13 mouse cellular contexts compared by ENCODE assay signal in genomic region chr19:10403593-10404380, GRCm38 (mm10). TPM values are rescaled to one million over a fixed set of nuclear protein-coding genes. Genes with fewer than 3 reads are reported as not detected.
DNase-seq lines count a peak whose midpoint lies in the region; ATAC-seq and TF ChIP-seq lines count a peak whose summit lies in the region.
"Had no signal": no experiment of that assay in that cellular context is flagged by ENCODE, and none has a peak within 500 bp of the region (broad histone marks: within the 10 kb centered on the region; RNA-seq: fewer than 3 reads in every experiment).

No protein-coding gene starts in this region.

- ATAC-seq in intestine, embryonic 16.5 days: peak; percentile 9; the same call in 1 of the 2 replicates
- peak; percentile 29 for ATAC-seq in neural tube, embryonic 15.5 days (ENCODE audit: low FRiP score)
- no peak for ATAC-seq in kidney, embryonic 16.5 days (ENCODE audit: low FRiP score, low TSS enrichment)

- no peaks in the 10 kb centered on the region for H3K9me3 ChIP-seq in intestine, embryonic 16.5 days (ENCODE audit: control insufficient read depth, low read length)
- H3K9me3 ChIP-seq in neural tube, embryonic 15.5 days (replicated peaks): no peaks in the 10 kb centered on the region
- no peaks in the 10 kb centered on the region for H3K9me3 ChIP-seq in kidney, embryonic 16.5 days (ENCODE audit: low read length)
- H3K9me3 ChIP-seq: limb, embryonic 13.5 days; liver, embryonic 15.5 days; stomach, embryonic 15.5 days had no signal

- peak; percentile 66 to 69 for DNase-seq in cerebellum, adult 2 months
- DNase-seq in cerebellum, adult 18-20 months: no peak
- DNase-seq in layer of hippocampus, adult 2 months (ENCODE audit: low spot score in 2 of 2): no peak
- no peak for DNase-seq in layer of hippocampus, adult 9-10 months (ENCODE audit: low spot score)
- DNase-seq in heart, postnatal 25 days (ENCODE audit: low spot score): no peak
- DNase-seq: layer of hippocampus, postnatal 36 days had no signal

- no peaks in the 10 kb centered on the region for H3K36me3 ChIP-seq in intestine, embryonic 16.5 days (ENCODE audit: control insufficient read depth, insufficient read depth, low read length)
- no peaks in the 10 kb centered on the region for H3K36me3 ChIP-seq in neural tube, embryonic 15.5 days
- H3K36me3 ChIP-seq in kidney, embryonic 16.5 days (ENCODE audit: insufficient read depth, low read length): no peaks in the 10 kb centered on the region
- H3K36me3 ChIP-seq: limb, embryonic 13.5 days; liver, embryonic 15.5 days; stomach, embryonic 15.5 days had no signal

- H3K27ac ChIP-seq in cerebellum, adult 2 months (ENCODE audit: insufficient read depth, low read length): peak overlapping the region; percentile 87
- peak overlapping the region; percentile 78 for H3K27ac ChIP-seq in layer of hippocampus, adult 2 months
- H3K27ac ChIP-seq in intestine, embryonic 16.5 days (ENCODE audit: low read length): no peak overlapping the region
- no peak overlapping the region for H3K27ac ChIP-seq in neural tube, embryonic 15.5 days (replicated peaks)
- no peak overlapping the region for H3K27ac ChIP-seq in kidney, embryonic 16.5 days (ENCODE audit: low read length)
- H3K27ac ChIP-seq: limb, embryonic 13.5 days; liver, embryonic 15.5 days; stomach, embryonic 15.5 days had no signal

- peaks cover 50% of the 10 kb centered on the region for H3K4me1 ChIP-seq in cerebellum, adult 2 months (ENCODE audit: control insufficient read depth, insufficient read depth, low read length)
- H3K4me1 ChIP-seq in intestine, embryonic 16.5 days (ENCODE audit: control insufficient read depth, insufficient read depth, low read length): no peaks in the 10 kb centered on the region
- peaks cover 29% of the 10 kb centered on the region for H3K4me1 ChIP-seq in neural tube, embryonic 15.5 days
- H3K4me1 ChIP-seq in kidney, embryonic 16.5 days (ENCODE audit: insufficient read depth, low read length): no peaks in the 10 kb centered on the region
- H3K4me1 ChIP-seq: limb, embryonic 13.5 days; liver, embryonic 15.5 days; stomach, embryonic 15.5 days had no signal

- no peaks in the 10 kb centered on the region for H3K27me3 ChIP-seq in cerebellum, adult 2 months (ENCODE audit: control insufficient read depth, insufficient read depth, low read length)
- no peaks in the 10 kb centered on the region for H3K27me3 ChIP-seq in intestine, embryonic 16.5 days (replicated peaks; ENCODE audit: control insufficient read depth, insufficient read depth, low read length)
- no peaks in the 10 kb centered on the region for H3K27me3 ChIP-seq in neural tube, embryonic 15.5 days (replicated peaks)
- H3K27me3 ChIP-seq in kidney, embryonic 16.5 days (ENCODE audit: insufficient read depth, low read length): no peaks in the 10 kb centered on the region
- H3K27me3 ChIP-seq: liver, embryonic 15.5 days; stomach, embryonic 15.5 days had no signal

- WGBS in cerebellum, adult 2 months: 14% methylated on average over 10 of the region's 10 CpGs
- 75% methylated on average over 10 of the region's 10 CpGs for WGBS in intestine, embryonic 16.5 days
- WGBS in neural tube, embryonic 15.5 days: 63% methylated on average over 10 of the region's 10 CpGs
- WGBS in kidney, embryonic 16.5 days: 72% methylated on average over 10 of the region's 10 CpGs

- no peak for TF ChIP-seq CTCF in cerebellum, adult 2 months (IDR thresholded peaks at IDR 0.05; ENCODE audit: borderline replicate concordance, insufficient read depth, low read depth, low read length)
- no peak for TF ChIP-seq CTCF in layer of hippocampus, adult 2 months (conservative IDR thresholded peaks at IDR 0.05)

- H3K9ac ChIP-seq in intestine, embryonic 16.5 days (ENCODE audit: low read depth, low read length): no peak overlapping the region
- no peak overlapping the region for H3K9ac ChIP-seq in neural tube, embryonic 15.5 days (replicated peaks)
- no peak overlapping the region for H3K9ac ChIP-seq in kidney, embryonic 16.5 days (replicated peaks; ENCODE audit: low read length)
- H3K9ac ChIP-seq: limb, embryonic 13.5 days; liver, embryonic 15.5 days; stomach, embryonic 15.5 days had no signal

- no peak overlapping the region for H3K4me2 ChIP-seq in intestine, embryonic 16.5 days (ENCODE audit: low read depth, low read length)
- no peak overlapping the region for H3K4me2 ChIP-seq in neural tube, embryonic 15.5 days
- H3K4me2 ChIP-seq in kidney, embryonic 16.5 days (replicated peaks; ENCODE audit: low read depth, low read length): no peak overlapping the region
- H3K4me2 ChIP-seq: limb, embryonic 13.5 days; liver, embryonic 15.5 days; stomach, embryonic 15.5 days had no signal

- intact Hi-C loops in heart, postnatal 25 days (cut with DNase I): no loop called here

- no peak for TF ChIP-seq POLR2A in cerebellum, adult 2 months (IDR thresholded peaks at IDR 0.05; ENCODE audit: borderline replicate concordance, insufficient read depth, low read length)

- no peak overlapping the region for H3K4me3 ChIP-seq in cerebellum, adult 2 months (replicated peaks; ENCODE audit: insufficient read depth, low read depth, low read length)
- no peak overlapping the region for H3K4me3 ChIP-seq in layer of hippocampus, adult 2 months
- no peak overlapping the region for H3K4me3 ChIP-seq in intestine, embryonic 16.5 days (ENCODE audit: low read length)
- H3K4me3 ChIP-seq in neural tube, embryonic 15.5 days (replicated peaks): no peak overlapping the region
- no peak overlapping the region for H3K4me3 ChIP-seq in kidney, embryonic 16.5 days (ENCODE audit: low read length)
- H3K4me3 ChIP-seq: limb, embryonic 13.5 days; liver, embryonic 15.5 days; stomach, embryonic 15.5 days had no signal

RNA-seq across cellular contexts. Expression of gene Syt7, which starts 14.9 kb away (rescaled TPM):
- 173 and 187 TPM in 2 replicates for polyA plus RNA-seq in cerebellum, adult 2 months (2012; rRNA removed)
- 100 to 1,000 TPM; 315 to 321 TPM for total RNA-seq in layer of hippocampus, adult 2 months (2021)
- polyA plus RNA-seq in intestine, embryonic 16.5 days (2015; fragmentation: Nextera tagmentation; extraction: Ambion mirVana): 0.94 and 1.3 TPM in 2 replicates
- polyA plus RNA-seq in neural tube, embryonic 15.5 days (2015; fragmentation: Nextera tagmentation; extraction: Ambion mirVana): 10.4 and 17.3 TPM in 2 replicates
- total RNA-seq in heart, postnatal 25 days (2021): 10 to 100 TPM; 45.8 to 47.0 TPM
- 0.96 and 1.6 TPM in 2 replicates for polyA plus RNA-seq in kidney, embryonic 16.5 days (2015; fragmentation: Nextera tagmentation; extraction: Ambion mirVana)
- total RNA-seq: megakaryocyte-erythroid progenitor cell, adult 5-6 weeks had no signal

RNA-seq across cellular contexts. Expression of gene Lrrc10b, which starts 53.5 kb away (rescaled TPM):
- polyA plus RNA-seq in cerebellum, adult 2 months (2012; rRNA removed): 0.54 and 0.57 TPM in 2 replicates
- total RNA-seq in layer of hippocampus, adult 2 months (2021): 10 to 100 TPM; 83.9 to 84.6 TPM
- 0.18 and 0.55 TPM in 2 replicates for polyA plus RNA-seq in intestine, embryonic 16.5 days (2015; fragmentation: Nextera tagmentation; extraction: Ambion mirVana)
- polyA plus RNA-seq in neural tube, embryonic 15.5 days (2015; fragmentation: Nextera tagmentation; extraction: Ambion mirVana): 1.1 and 1.3 TPM in 2 replicates
- total RNA-seq in heart, postnatal 25 days (2021): 1 to 10 TPM in 1 of 2 experiments, under 1 TPM in 1; 0.75 to 1.0 TPM
- polyA plus RNA-seq in kidney, embryonic 16.5 days (2015; fragmentation: Nextera tagmentation; extraction: Ambion mirVana): 0.13 and 0.89 TPM in 2 replicates
- total RNA-seq: megakaryocyte-erythroid progenitor cell, adult 5-6 weeks had no signal

Comparison
In these comparisons a context has a peak if more than half of its experiments do, and no peak if none do; other contexts are left out.
1. DNase-seq: peak in cerebellum, adult 2 months (2 of 2); none in cerebellum, adult 18-20 months (0 of 2), layer of hippocampus, adult 2 months (0 of 2), layer of hippocampus, adult 9-10 months (single experiment) and heart, postnatal 25 days (single experiment).
2. H3K27ac ChIP-seq: peak in cerebellum, adult 2 months (single experiment) and layer of hippocampus, adult 2 months (single experiment); none in intestine, embryonic 16.5 days (single experiment), neural tube, embryonic 15.5 days (single experiment) and kidney, embryonic 16.5 days (single experiment).